Mouse (Mus musculus): ENCODE data around the gene Lman1l.

DNA sequence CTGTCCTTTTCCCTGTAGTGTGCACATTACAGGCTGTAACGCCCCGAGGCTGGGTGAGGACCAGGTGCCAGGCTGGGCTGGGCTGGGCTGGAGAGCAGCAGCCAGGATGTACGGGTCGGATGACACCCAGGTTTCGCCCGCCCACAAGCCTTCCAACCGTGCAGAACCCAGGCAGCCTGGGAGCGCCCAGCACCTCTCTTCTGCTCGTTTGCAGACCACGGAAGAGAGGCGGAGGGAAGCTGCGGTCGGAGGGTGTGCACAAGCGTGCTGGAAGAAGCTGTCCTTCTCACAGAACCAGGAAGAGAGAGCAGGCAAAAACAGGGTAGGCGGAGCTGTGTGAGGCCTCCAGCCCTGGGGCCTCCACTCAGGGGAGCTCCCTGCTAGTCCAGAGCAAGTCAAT is 19.8 kb upstream of the Lman1l start:
- no peak for TF ChIP-seq HCFC1 (IDR thresholded peaks at IDR 0.05; ENCODE audit: borderline replicate concordance, insufficient read depth, low read length)
- TF ChIP-seq MAFK (IDR thresholded peaks at IDR 0.05; ENCODE audit: insufficient read depth, low read depth, low read length), result no peak
- no peak for TF ChIP-seq ZNF384 (IDR thresholded peaks at IDR 0.05; ENCODE audit: low read depth, low read length)

Measured in ES-E14 (cell line).